Mouse (Mus musculus) limb, embryonic 12.5 days (tissue): Measurements from ENCODE around the gene Ermap. TPM values are rescaled to one million over a fixed set of nuclear protein-coding genes. Genes with fewer than 3 reads are reported as not detected.

ENCODE experiments used
- ATAC-seq: fragments of 200-750 bp; cut with Nextera tagmentation; 2 replicates; pipeline ENCODE4 v1.8.0; 2017; ENCODE audit warnings: low read depth, moderate TSS enrichment; ENCODE audit not compliant: insufficient number of reproducible peaks, insufficient read depth, low FRiP score, low TSS enrichment
- H3K27ac ChIP-seq: fragments of 300-500 bp; sonication (generic); 2 replicates; pipeline ENCODE4 v1.5.1; 2016; ENCODE audit warnings: mild to moderate bottlenecking, moderate library complexity
- H3K27me3 ChIP-seq: fragments of 300-500 bp; sonication (generic); 2 replicates; pipeline ENCODE4 v1.6.1; 2016; ENCODE audit warnings: mild to moderate bottlenecking, moderate library complexity
- H3K36me3 ChIP-seq: fragments of 300-500 bp; sonication (generic); 2 replicates; pipeline ENCODE4 v1.6.1; 2016; ENCODE audit warnings: mild to moderate bottlenecking, moderate library complexity
- H3K4me1 ChIP-seq: fragments of 300-500 bp; sonication (generic); replicated peaks from 2 replicates; pipeline ENCODE4 v1.6.1; 2016
- H3K4me2 ChIP-seq: fragments of 300-500 bp; sonication (generic); 2 replicates; pipeline ENCODE4 v1.6.1; 2016; ENCODE audit warnings: mild to moderate bottlenecking, moderate library complexity
- H3K4me3 ChIP-seq: fragments of 300-500 bp; sonication (generic); replicated peaks from 2 replicates; pipeline ENCODE4 v1.5.1; 2016; ENCODE audit warnings: mild to moderate bottlenecking
- H3K9ac ChIP-seq: fragments of 300-500 bp; sonication (generic); replicated peaks from 2 replicates; pipeline ENCODE4 v1.6.1; 2016; ENCODE audit warnings: mild to moderate bottlenecking, moderate library complexity
- H3K9me3 ChIP-seq: fragments of 300-500 bp; sonication (generic); 2 replicates; pipeline ENCODE4 v1.6.1; 2016; ENCODE audit warnings: mild to moderate bottlenecking, moderate library complexity
- WGBS: fragments of 180-500 bp; shearing (Covaris S2); methylation state at CpG from one replicate; pipeline ENCODE4 v1.1.7; 2016; 5-methylcytosine and 5-hydroxymethylcytosine counted together
- polyA plus RNA-seq: library from polyadenylated mRNA; unstranded; fragments of >200 nt; fragmentation: Nextera tagmentation; extraction: Ambion mirVana; gene quantifications from 2 replicates; pipeline ENCODE4 v1.2.1, GENCODE M21; 2016

Ermap gene
- polyA plus RNA-seq, 1 experiment from 2014 or later, result 7.3 TPM

DNA sequence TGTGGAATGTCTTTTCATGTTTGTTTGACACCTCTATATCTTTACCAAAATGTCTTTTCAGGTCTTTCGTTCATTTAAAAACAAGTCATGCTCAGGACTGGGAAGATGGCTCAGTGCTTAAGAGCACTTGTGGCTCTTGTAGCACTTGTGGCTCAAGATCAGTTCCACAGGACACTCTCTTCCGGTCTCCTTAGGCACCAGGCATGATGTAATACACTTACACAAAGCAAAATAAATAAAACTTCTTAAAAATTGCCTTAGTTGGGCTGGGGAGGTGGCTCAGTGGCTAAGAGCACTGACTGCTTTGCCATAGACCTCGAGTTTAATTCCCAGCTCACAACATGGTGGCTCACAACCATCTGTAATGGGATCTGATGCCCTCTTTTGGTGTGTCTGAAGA is 28.5 kb downstream of the Ermap start:
- no peak overlapping the region for H3K9ac ChIP-seq
- no peak overlapping the region for H3K4me3 ChIP-seq
- no peak overlapping the region for H3K27ac ChIP-seq
- 81% methylated on average over 3 of the region's 3 CpGs for WGBS
- no peaks in the 10 kb centered on the region for H3K9me3 ChIP-seq
- no peak overlapping the region for H3K4me2 ChIP-seq
- no peaks in the 10 kb centered on the region for H3K27me3 ChIP-seq
- no peak for ATAC-seq
- H3K36me3 ChIP-seq, result no peaks in the 10 kb centered on the region
- H3K4me1 ChIP-seq, result no peaks in the 10 kb centered on the region

DNA sequence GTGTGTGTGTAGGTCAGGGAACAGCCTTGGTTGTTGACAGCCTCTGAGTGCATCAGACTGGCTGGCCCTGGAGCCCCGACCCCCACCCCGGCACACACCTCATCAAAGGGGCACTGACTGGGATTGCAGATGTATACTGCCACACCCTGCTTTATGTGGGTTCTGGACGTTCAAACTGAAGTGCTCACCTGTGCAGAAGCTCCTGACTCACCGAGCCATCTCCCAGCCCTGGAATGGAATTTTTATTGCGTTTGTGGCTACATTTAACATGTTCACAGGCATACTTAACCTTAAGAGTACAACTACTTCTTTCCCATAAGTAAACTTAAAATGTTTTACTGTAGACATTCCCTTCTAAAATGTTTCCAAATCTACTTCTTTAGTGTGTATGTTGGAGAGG is 31.9 kb downstream of the Ermap start:
- Histone ChIP-seq H3K4me2 (no peak overlapping the region), H3K4me1 (no peaks in the 10 kb centered on the region), H3K4me3 (no peak overlapping the region), H3K36me3 (no peaks in the 10 kb centered on the region), H3K9ac (no peak overlapping the region), H3K9me3 (no peaks in the 10 kb centered on the region), H3K27ac (no peak overlapping the region), H3K27me3 (no peaks in the 10 kb centered on the region)
- WGBS, result 76% methylated on average over 5 of the region's 5 CpGs
- no peak for ATAC-seq

DNA sequence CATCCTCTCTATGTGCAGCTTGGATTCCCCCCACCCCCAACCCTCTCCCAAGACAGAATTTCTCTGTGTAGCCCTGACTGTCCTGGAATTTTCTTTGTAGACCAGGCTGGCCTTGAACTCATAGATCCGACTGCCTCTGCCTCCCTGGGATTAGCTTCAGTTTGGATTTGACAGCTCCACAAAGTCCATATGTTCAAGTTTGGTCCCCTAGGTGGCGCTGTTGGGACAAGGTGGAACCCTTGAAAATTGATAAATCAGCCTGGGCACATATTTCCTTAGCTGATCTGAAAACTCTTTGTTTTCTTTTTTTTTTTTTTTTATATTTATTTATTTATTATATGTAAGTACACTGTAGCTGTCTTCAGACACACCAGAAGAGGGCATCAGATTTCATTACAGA is 32.6 kb downstream of the Ermap start:
- 34% methylated on average over 2 of the region's 2 CpGs for WGBS
- no peak overlapping the region for H3K27ac ChIP-seq
- no peak for ATAC-seq

DNA sequence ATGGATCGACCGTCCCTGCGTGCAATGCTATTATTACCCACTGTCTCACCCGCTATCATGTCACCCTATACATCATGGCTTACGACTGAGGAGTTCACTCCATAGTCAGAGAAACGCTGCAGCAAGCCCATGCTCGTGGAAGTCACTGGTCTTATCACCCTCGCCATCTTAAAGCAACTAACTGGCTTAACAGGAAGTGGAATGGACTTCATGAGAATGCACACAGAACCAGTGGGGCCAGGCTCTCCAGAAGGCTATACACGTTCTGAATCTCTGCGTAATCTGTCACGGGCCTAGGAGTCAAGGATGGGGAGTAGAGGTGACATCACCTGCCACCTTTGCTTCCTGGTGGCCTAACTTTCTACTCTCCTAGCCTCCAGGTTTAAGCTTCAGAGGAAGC is 41.1 kb downstream of the Ermap start:
- Histone ChIP-seq H3K9me3 (no peaks in the 10 kb centered on the region), H3K4me1 (0 out of 2 replicates have a peak, but pooled peaks cover 4% of the 10 kb centered on the region), H3K4me3 (no peak overlapping the region), H3K36me3 (no peaks in the 10 kb centered on the region), H3K27me3 (no peaks in the 10 kb centered on the region), H3K4me2 (no peak overlapping the region), H3K27ac (no peak overlapping the region), H3K9ac (no peak overlapping the region)
- ATAC-seq, result no peak
- 81% methylated on average over 11 of the region's 11 CpGs for WGBS

More for the DNA sequence above, 32.6 kb downstream of the Ermap start:
- Histone ChIP-seq H3K9me3 (no peaks in the 10 kb centered on the region), H3K4me3 (no peak overlapping the region), H3K36me3 (no peaks in the 10 kb centered on the region), H3K4me1 (no peaks in the 10 kb centered on the region), H3K9ac (no peak overlapping the region), H3K27me3 (no peaks in the 10 kb centered on the region), H3K4me2 (no peak overlapping the region)

DNA sequence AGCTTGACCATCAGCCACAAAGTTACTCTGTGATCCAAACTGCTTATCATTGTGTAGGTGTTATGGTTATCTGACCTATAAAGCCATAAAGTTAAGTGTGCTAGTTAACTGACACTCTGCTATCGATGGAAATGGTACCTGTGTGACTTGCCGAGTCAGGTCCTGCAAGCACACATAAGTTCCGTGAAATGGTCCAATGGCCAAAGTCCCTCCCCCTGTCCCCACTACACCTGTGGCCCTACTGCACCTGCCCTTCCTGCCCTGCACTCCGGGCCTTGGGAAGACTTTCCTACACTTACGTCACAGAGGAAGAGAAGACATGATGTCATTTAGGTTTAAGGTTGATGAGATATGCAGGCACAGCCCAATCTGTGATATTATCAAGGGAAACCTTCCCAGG is 42.5 kb downstream of the Ermap start:
- WGBS, result 84% methylated on average over 5 of the region's 5 CpGs

DNA sequence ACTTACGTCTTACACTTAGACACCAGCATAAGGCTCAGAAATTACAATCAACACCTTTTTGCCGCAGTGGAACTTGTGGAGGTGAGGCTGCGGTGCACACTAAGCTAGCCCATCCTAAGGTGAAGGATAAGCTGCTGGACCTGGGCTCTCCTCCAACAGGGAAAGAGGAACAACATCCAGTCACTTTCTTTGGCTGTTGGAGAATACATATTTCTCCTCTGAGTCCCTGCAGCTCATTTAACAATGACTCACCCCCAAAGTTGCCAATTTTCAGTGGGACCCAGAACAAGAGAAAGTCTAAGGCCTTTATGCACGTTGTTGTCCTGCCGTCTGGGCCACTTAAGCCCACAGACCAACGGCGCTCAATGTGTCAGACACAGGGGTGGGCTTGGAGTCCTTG is 43.0 kb downstream of the Ermap start:
- no peaks in the 10 kb centered on the region for H3K27me3 ChIP-seq
- H3K4me2 ChIP-seq, result no peak overlapping the region
- no peak overlapping the region for H3K27ac ChIP-seq
- 88% methylated on average over 7 of the region's 7 CpGs for whole genome bisulfite sequencing
- H3K4me3 ChIP-seq, result no peak overlapping the region
- no peaks in the 10 kb centered on the region for H3K36me3 ChIP-seq
- no peaks in the 10 kb centered on the region for H3K9me3 ChIP-seq
- no peak overlapping the region for H3K9ac ChIP-seq
- H3K4me1 ChIP-seq, result 0 out of 2 replicates have a peak, but pooled peaks cover 4% of the 10 kb centered on the region
- no peak for ATAC-seq

More for the DNA sequence above, 42.5 kb downstream of the Ermap start:
- no peak for ATAC-seq
- no peak overlapping the region for H3K4me3 ChIP-seq
- H3K4me1 ChIP-seq, result 0 out of 2 replicates have a peak, but pooled peaks cover 4% of the 10 kb centered on the region
- H3K27ac ChIP-seq, result no peak overlapping the region
- no peaks in the 10 kb centered on the region for H3K27me3 ChIP-seq
- no peaks in the 10 kb centered on the region for H3K9me3 ChIP-seq
- no peak overlapping the region for H3K4me2 ChIP-seq
- H3K36me3 ChIP-seq, result no peaks in the 10 kb centered on the region
- no peak overlapping the region for H3K9ac ChIP-seq

DNA sequence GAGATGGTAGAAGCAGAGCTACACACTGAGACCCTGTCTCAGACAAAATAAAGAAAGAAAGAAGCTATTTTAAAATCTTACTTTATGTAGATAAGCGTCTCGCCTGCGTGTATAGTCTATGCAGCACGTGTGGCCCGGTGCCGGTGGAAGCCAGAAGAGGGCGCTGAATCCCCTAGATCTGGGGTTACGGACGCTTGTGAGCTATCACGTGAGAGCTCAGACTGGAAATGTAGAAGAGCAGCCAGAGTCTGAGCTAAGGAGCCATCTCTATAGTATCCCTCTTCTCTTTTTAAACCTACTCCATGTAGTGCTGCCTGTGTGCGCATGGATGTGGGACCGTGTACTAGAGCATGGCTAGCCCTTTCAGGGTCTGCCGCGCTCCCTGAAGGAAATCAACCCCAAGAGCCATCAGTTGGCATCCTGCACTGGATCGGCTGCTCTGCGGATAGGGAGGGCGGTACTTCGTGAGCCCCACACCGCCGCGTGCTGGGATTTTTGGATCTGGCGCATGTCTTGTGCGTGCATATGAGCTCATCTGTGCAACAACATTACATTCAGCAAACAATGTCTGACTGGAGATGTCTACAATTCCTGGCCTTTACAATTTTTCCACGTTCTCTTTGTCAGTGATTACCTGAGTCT is 47.5 kb downstream of the Ermap start:
- Histone ChIP-seq H3K4me2 (peak overlapping the region; percentile 41), H3K9ac (0 out of 2 replicates have a peak overlapping the region, but pooled peaks have one; percentile 18), H3K4me3 (peak overlapping the region; percentile 24), H3K27me3 (no peaks in the 10 kb centered on the region), H3K4me1 (peaks cover 13% of the 10 kb centered on the region; the same call in 1 of the 2 replicates), H3K27ac (no peak overlapping the region), H3K36me3 (peaks cover 6% of the 10 kb centered on the region), H3K9me3 (no peaks in the 10 kb centered on the region)
- WGBS, result 24% methylated on average over 24 of the region's 24 CpGs
- peak; percentile 58 for ATAC-seq

DNA sequence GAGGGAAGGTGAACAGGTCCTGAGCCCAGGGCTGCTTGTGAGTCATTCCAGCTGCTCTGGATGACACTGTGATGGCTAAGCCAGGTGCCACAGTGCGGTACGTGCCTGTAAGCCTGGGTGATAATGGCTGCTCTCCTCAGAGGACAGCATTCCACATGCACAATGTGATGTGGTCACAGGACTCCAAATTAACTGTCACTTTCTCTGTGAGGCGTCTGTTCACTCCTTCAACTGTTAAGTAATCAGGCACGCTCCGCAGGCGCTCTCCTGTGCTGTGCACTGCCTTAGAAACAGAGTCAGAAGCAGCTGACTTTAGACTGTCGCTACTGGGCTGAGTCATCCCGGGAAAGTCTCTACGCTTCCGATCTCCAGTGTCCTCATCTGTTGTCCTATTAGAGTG is 48.6 kb downstream of the Ermap start:
- WGBS, result 65% methylated on average over 10 of the region's 10 CpGs
- ATAC-seq, result no peak
- Histone ChIP-seq H3K27ac (no peak overlapping the region), H3K9ac (no peak overlapping the region), H3K36me3 (peaks cover 18% of the 10 kb centered on the region), H3K4me2 (no peak overlapping the region), H3K27me3 (no peaks in the 10 kb centered on the region), H3K9me3 (no peaks in the 10 kb centered on the region), H3K4me3 (no peak overlapping the region), H3K4me1 (peaks cover 13% of the 10 kb centered on the region; the same call in 1 of the 2 replicates)

DNA sequence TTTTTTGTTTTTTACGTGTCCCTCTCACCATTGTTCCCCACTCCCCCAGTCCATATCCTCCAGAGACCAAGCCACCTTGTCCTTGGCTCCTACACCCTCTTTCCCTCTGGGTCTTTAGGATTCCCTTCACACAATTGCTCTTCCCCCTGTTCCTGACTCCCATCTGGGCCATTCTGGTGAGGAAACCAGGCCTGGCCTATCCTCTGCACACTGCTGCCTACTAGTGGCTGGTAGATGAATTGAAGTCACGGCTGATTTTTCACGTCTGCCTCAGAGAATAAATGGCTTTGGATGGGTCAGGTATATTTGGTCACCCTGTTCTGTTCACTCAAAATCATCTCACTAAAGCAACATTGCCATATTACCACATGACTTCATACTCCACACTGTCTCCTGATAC is 49.7 kb downstream of the Ermap start:
- H3K9ac ChIP-seq, result no peak overlapping the region
- 41% methylated on average over 3 of the region's 3 CpGs for WGBS
- no peak overlapping the region for H3K27ac ChIP-seq
- peaks cover 10% of the 10 kb centered on the region; the same call in 1 of the 2 replicates for H3K4me1 ChIP-seq
- ATAC-seq, result no peak
- no peak overlapping the region for H3K4me3 ChIP-seq
- no peaks in the 10 kb centered on the region for H3K27me3 ChIP-seq
- H3K4me2 ChIP-seq, result no peak overlapping the region
- peaks cover 29% of the 10 kb centered on the region for H3K36me3 ChIP-seq
- H3K9me3 ChIP-seq, result no peaks in the 10 kb centered on the region

DNA sequence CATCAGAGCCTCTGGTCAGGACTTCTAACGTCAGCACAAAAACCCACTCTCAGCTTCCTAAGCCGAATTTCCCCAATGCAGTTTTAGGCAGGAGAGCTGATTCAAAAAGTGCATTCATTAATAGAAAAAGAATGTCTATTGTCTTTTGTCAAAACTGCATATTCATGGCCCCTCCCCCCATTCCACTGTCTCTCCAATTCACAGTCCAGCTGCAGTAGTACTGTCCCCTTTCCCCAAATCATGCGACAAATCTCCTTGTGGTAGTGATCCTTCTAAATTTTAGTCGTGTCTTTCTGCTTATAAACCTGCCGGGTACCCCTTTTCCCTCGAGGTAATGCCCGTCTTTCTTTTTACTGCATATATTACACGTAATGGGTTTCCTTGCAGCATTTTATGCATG is 51.0 kb downstream of the Ermap start:
- no peak for ATAC-seq
- WGBS, result 68% methylated on average over 8 of the region's 8 CpGs
- Histone ChIP-seq H3K27ac (no peak overlapping the region), H3K4me3 (no peak overlapping the region), H3K9me3 (no peaks in the 10 kb centered on the region), H3K36me3 (peaks cover 42% of the 10 kb centered on the region), H3K9ac (no peak overlapping the region), H3K4me2 (peak overlapping the region; percentile 42), H3K27me3 (no peaks in the 10 kb centered on the region), H3K4me1 (peaks cover 9% of the 10 kb centered on the region; the same call in 1 of the 2 replicates)

DNA sequence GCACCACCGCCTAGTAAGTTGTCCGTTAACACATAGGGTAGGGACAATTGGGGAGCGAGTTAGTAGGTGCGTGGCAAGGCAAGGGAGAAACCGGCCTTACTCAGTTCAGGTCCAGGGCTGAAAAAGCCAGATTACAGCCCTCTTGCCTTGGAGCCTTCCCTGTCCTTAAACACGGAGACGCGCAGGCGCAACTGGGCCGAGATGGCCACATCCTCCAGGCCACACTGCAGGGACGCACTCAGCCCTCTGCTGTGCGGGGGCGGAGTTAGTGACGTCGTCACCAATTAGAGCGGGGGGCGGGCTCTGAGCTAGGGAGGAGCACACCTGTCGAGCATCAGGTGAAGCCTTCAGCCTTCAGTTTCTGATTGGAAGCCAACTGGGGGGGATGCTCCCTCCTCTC is 51.6 kb downstream of the Ermap start:
- Histone ChIP-seq H3K4me2 (peak overlapping the region; percentile 42), H3K4me3 (0 out of 2 replicates have a peak overlapping the region, but pooled peaks have one; percentile 13), H3K36me3 (peaks cover 48% of the 10 kb centered on the region), H3K9me3 (no peaks in the 10 kb centered on the region), H3K4me1 (peaks cover 9% of the 10 kb centered on the region; the same call in 1 of the 2 replicates), H3K27me3 (no peaks in the 10 kb centered on the region), H3K9ac (no peak overlapping the region), H3K27ac (peak overlapping the region; percentile 64; the same call in 1 of the 2 replicates)
- ATAC-seq, result no peak; the same call in 1 of the 2 replicates
- WGBS, result 9% methylated on average over 18 of the region's 18 CpGs

DNA sequence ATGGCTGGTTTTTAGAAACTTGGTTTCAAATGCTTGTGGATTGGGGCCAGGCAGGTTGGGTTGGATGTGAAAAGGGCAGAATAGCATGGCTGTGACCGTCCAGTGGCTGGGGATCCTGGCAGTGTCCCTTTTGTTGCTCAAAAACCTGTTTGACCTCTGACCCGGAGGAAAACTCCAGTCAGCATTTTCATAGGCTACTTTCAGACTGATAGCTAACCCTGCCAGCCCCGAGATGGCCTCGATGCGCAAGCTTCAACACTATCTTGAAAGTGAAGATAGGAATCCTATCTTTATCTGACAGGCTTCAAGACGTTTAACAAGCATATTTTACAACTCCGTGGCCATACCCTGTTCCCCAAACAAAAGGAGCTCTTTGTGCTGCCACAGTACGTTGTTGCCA is 52.5 kb downstream of the Ermap start:
- no peak for ATAC-seq

More for the DNA sequence above, 52.5 kb downstream of the Ermap start:
- H3K27me3 ChIP-seq, result no peaks in the 10 kb centered on the region
- H3K4me2 ChIP-seq, result no peak overlapping the region
- H3K9me3 ChIP-seq, result no peaks in the 10 kb centered on the region
- H3K9ac ChIP-seq, result no peak overlapping the region
- peaks cover 57% of the 10 kb centered on the region for H3K36me3 ChIP-seq
- H3K27ac ChIP-seq, result peak overlapping the region; percentile 42; the same call in 1 of the 2 replicates
- H3K4me3 ChIP-seq, result no peak overlapping the region
- WGBS, result 81% methylated on average over 8 of the region's 8 CpGs
- peaks cover 9% of the 10 kb centered on the region; the same call in 1 of the 2 replicates for H3K4me1 ChIP-seq
